Mouse (Mus musculus) erythroblast, embryonic 14.5 days (primary cell): Measurements from ENCODE around the gene Orc4.

Experiments
- GATA1 ChIP-seq: IDR thresholded peaks from 2 replicates; pipeline ENCODE4 v1.6.1; 2012; ENCODE audit warnings: low read length, inconsistent platforms, mixed read lengths
- TAL1 ChIP-seq: IDR thresholded peaks from 3 replicates; pipeline ENCODE4 v1.6.1; 2012; ENCODE audit warnings: low read length, inconsistent platforms, mixed read lengths

DNA sequence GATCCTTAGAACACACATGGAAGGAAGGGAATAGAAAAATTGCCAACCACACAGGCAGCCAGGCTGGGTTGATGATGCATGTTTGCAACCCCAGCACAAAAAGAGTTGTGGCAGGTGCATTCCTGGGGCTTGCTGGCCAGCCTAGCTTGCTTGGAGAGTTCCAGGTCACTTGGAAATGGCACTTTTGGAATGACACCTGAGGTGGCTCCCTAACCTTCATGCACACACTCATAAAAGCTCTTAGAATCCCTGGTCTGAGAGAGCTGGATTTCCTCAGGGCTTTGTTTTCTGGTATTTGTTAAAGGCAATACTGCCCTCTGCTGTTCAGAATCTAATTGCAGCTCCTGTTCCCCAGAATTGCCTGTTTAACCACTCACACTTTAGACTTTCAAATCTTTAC, 64.1 kb downstream of the Orc4 start:
- TF ChIP-seq GATA1: no peak
- no peak for TF ChIP-seq TAL1
